Mouse (Mus musculus): Measurements from ENCODE around the gene Gtf3c5.

DNA sequence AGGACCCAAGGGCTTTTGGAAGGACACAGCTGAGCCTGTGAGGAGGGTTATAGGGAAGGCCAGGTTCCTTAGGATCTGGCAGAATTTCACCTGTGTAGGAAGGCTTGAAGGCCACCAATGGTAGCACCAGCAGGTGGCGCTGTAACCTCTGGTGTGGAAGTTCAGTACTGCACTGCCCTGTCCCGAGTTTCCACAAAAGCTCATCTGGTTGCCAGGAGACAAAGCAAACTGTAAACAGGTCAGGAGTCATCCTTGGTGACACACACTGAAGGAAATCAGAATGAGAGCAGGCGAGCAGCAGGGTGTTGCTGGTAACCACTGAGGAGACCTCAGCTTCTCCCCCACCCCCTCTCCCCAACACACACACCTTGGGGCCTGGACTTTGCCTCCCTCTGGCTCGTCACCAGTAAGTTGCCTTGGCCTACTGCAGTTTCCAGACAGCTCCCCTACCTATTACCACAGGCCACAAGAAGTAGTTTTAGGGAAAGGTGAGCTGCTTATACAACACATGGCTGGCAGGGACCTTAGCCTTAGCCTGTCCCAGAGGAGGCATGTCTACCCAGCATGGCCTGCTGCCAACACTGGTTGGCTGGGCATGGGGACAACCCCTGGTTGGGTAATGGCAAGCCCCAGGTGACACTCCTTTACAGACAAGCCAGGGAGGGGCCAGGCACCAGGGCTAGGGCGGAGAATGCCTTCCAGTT is 66.2 kb downstream of the Gtf3c5 start:
- TF ChIP-seq POLR2A (IDR thresholded peaks at IDR 0.05; ENCODE audit: extremely low read depth, insufficient read depth, low read length) (no peak), CTCF (IDR thresholded peaks at IDR 0.05; ENCODE audit: extremely low read depth, insufficient read depth, low read length) (peak; percentile 74)
